Mouse (Mus musculus) spleen, adult 2 months (tissue): ENCODE results near the gene Hyou1.

Source experiments
- CTCF ChIP-seq: fragments of 200-500 bp; IDR thresholded peaks from 2 replicates; pipeline ENCODE4 v1.5.1; 2011; ENCODE audit warnings: mild to moderate bottlenecking, inconsistent platforms; ENCODE audit not compliant: insufficient read depth, insufficient read length, insufficient replicate concordance; ENCODE audit errors: extremely low read depth
- POLR2A ChIP-seq: fragments of 200-500 bp; IDR thresholded peaks from 2 replicates; pipeline ENCODE4 v1.6.1; 2011; ENCODE audit warnings: low read depth, low read length, inconsistent platforms

- TF ChIP-seq CTCF: no peak
- no peak for TF ChIP-seq POLR2A
These were observed 21.8 kb downstream of the Hyou1 start for GRCm38 (mm10) chr9:44401081-44401480.
